Mouse (Mus musculus): Measurements from ENCODE around the gene Ptges3l. TPM values are rescaled to one million over a fixed set of nuclear protein-coding genes. Genes with fewer than 3 reads are reported as not detected.
"Not testable (repeated sequence)": the region's sequence is repeated elsewhere in the genome, so short reads cannot be mapped to it uniquely, and the experiment has no call there.

Gene Ptges3l
- polyA plus RNA-seq, 1 experiment from 2014 or later, result 3.2 TPM

- no peak overlapping the region for H3K4me2 ChIP-seq (replicated peaks)
- no peaks in the 10 kb centered on the region for H3K9me3 ChIP-seq
- no peak for ATAC-seq (ENCODE audit: low FRiP score, low read depth)
- H3K4me3 ChIP-seq, result no peak overlapping the region
- 77% methylated on average over 10 of the region's 10 CpGs for WGBS
- H3K27me3 ChIP-seq (replicated peaks), result no peaks in the 10 kb centered on the region
- peaks cover under 1% of the 10 kb centered on the region for H3K36me3 ChIP-seq
- no peak overlapping the region for H3K9ac ChIP-seq
- no peak overlapping the region for H3K27ac ChIP-seq
- H3K4me1 ChIP-seq, result peaks cover 7% of the 10 kb centered on the region
These were observed 27.1 kb upstream of the Ptges3l start for GRCm38 (mm10) chr11:101452093-101452774.

GRCm38 (mm10) chr11:101451536-101451935 lies 26.4 kb upstream of the Ptges3l start:
- Histone ChIP-seq H3K9ac (no peak overlapping the region), H3K27me3 (replicated peaks) (no peaks in the 10 kb centered on the region), H3K4me1 (peaks cover 7% of the 10 kb centered on the region), H3K4me2 (replicated peaks) (no peak overlapping the region), H3K4me3 (no peak overlapping the region), H3K36me3 (peaks cover under 1% of the 10 kb centered on the region; the same call in 1 of the 2 replicates), H3K9me3 (no peaks in the 10 kb centered on the region), H3K27ac (no peak overlapping the region)
- ATAC-seq (ENCODE audit: low FRiP score, low read depth), result no peak
- 93% methylated on average over 10 of the region's 10 CpGs for WGBS

GRCm38 (mm10) chr11:101450394-101450793 lies 25.3 kb upstream of the Ptges3l start:
- H3K27ac ChIP-seq, result no peak overlapping the region
- peaks cover 7% of the 10 kb centered on the region for H3K4me1 ChIP-seq
- no peak overlapping the region for H3K4me3 ChIP-seq
- peaks cover 8% of the 10 kb centered on the region for H3K36me3 ChIP-seq
- no peaks in the 10 kb centered on the region for H3K9me3 ChIP-seq
- WGBS, result 85% methylated on average over 3 of the region's 3 CpGs
- no peak for ATAC-seq (ENCODE audit: low FRiP score, low read depth)
- no peak overlapping the region for H3K4me2 ChIP-seq (replicated peaks)
- no peak overlapping the region for H3K9ac ChIP-seq
- H3K27me3 ChIP-seq (replicated peaks), result no peaks in the 10 kb centered on the region

- not testable (repeated sequence) for H3K4me3 ChIP-seq; ATAC-seq (ENCODE audit: low FRiP score, low read depth); H3K27ac ChIP-seq; H3K9ac ChIP-seq; H3K27me3 ChIP-seq (replicated peaks); H3K4me2 ChIP-seq (replicated peaks); H3K9me3 ChIP-seq; H3K4me1 ChIP-seq
- H3K36me3 ChIP-seq, result peaks cover 14% of the 10 kb centered on the region
- 93% methylated on average over 4 of the region's 4 CpGs for WGBS
These were observed 24.5 kb upstream of the Ptges3l start for GRCm38 (mm10) chr11:101449596-101449995.

GRCm38 (mm10) chr11:101448899-101449298 lies 23.8 kb upstream of the Ptges3l start:
- WGBS, result 80% methylated on average over 4 of the region's 4 CpGs
- ATAC-seq (ENCODE audit: low FRiP score, low read depth), result no peak
- H3K36me3 ChIP-seq, result peaks cover 21% of the 10 kb centered on the region
- no peak overlapping the region for H3K9ac ChIP-seq
- no peaks in the 10 kb centered on the region for H3K9me3 ChIP-seq
- 0 out of 2 replicates have a peak overlapping the region, but pooled peaks have one; percentile 9 for H3K4me2 ChIP-seq (replicated peaks)
- no peak overlapping the region for H3K4me3 ChIP-seq
- no peak overlapping the region for H3K27ac ChIP-seq
- H3K27me3 ChIP-seq (replicated peaks), result no peaks in the 10 kb centered on the region
- peaks cover 8% of the 10 kb centered on the region for H3K4me1 ChIP-seq

GRCm38 (mm10) chr11:101448274-101448746 lies 23.2 kb upstream of the Ptges3l start, which contains the start of gene Ifi35:
Gene Ifi35 (plus strand): TSS chr11:101448407.
- Histone ChIP-seq H3K4me3 (0 out of 2 replicates have a peak within 1 kb of the TSS, but pooled peaks have one; percentile 5), H3K27me3 (replicated peaks) (no peaks in the 10 kb centered on the region), H3K27ac (no peak within 1 kb of the TSS), H3K9ac (no peak within 1 kb of the TSS), H3K9me3 (no peaks in the 10 kb centered on the region), H3K4me2 (replicated peaks) (peak within 1 kb of the TSS; percentile 30), H3K36me3 (peaks cover 26% of the 10 kb centered on the region), H3K4me1 (peaks cover 14% of the 10 kb centered on the region)
- ATAC-seq (ENCODE audit: low FRiP score, low read depth), result no peak
- WGBS, result 34% methylated on average over 10 of the region's 10 CpGs

GRCm38 (mm10) chr11:101447786-101448185 lies 22.7 kb upstream of the Ptges3l start:
- no peak for ATAC-seq (ENCODE audit: low FRiP score, low read depth)
- Histone ChIP-seq H3K4me2 (replicated peaks) (no peak overlapping the region), H3K27me3 (replicated peaks) (no peaks in the 10 kb centered on the region), H3K4me3 (no peak overlapping the region), H3K9me3 (no peaks in the 10 kb centered on the region), H3K36me3 (peaks cover 26% of the 10 kb centered on the region), H3K4me1 (peaks cover 17% of the 10 kb centered on the region), H3K27ac (no peak overlapping the region), H3K9ac (no peak overlapping the region)
- WGBS, result 94% methylated on average over 5 of the region's 5 CpGs

GRCm38 (mm10) chr11:101446860-101447259 lies 21.7 kb upstream of the Ptges3l start:
- not testable (repeated sequence) for H3K27me3 ChIP-seq (replicated peaks); H3K4me2 ChIP-seq (replicated peaks); ATAC-seq (ENCODE audit: low FRiP score, low read depth); H3K4me3 ChIP-seq; H3K9ac ChIP-seq; H3K9me3 ChIP-seq; H3K27ac ChIP-seq
- peaks cover 26% of the 10 kb centered on the region for H3K36me3 ChIP-seq
- H3K4me1 ChIP-seq, result peaks cover 17% of the 10 kb centered on the region
- WGBS, result 90% methylated on average over 8 of the region's 8 CpGs

- H3K27me3 ChIP-seq (replicated peaks), result no peaks in the 10 kb centered on the region
- H3K9ac ChIP-seq, result no peak overlapping the region
- no peak for ATAC-seq (ENCODE audit: low FRiP score, low read depth)
- H3K27ac ChIP-seq, result no peak overlapping the region
- WGBS, result 88% methylated on average over 1 of the region's 1 CpGs
- no peak overlapping the region for H3K4me2 ChIP-seq (replicated peaks)
- H3K9me3 ChIP-seq, result no peaks in the 10 kb centered on the region
- H3K4me3 ChIP-seq, result no peak overlapping the region
- H3K4me1 ChIP-seq, result peaks cover 17% of the 10 kb centered on the region
- peaks cover 26% of the 10 kb centered on the region for H3K36me3 ChIP-seq
These were observed 21.2 kb upstream of the Ptges3l start for GRCm38 (mm10) chr11:101446319-101446718.

GRCm38 (mm10) chr11:101442760-101443159 lies 17.6 kb upstream of the Ptges3l start:
- peak overlapping the region; percentile 87 for H3K4me2 ChIP-seq (replicated peaks)
- H3K4me3 ChIP-seq, result peak overlapping the region; percentile 79
- H3K9me3 ChIP-seq, result no peaks in the 10 kb centered on the region
- H3K27ac ChIP-seq, result peak overlapping the region; percentile 89
- H3K9ac ChIP-seq, result peak overlapping the region; percentile 89
- H3K4me1 ChIP-seq, result peaks cover 17% of the 10 kb centered on the region
- H3K27me3 ChIP-seq (replicated peaks), result no peaks in the 10 kb centered on the region
- 2% methylated on average over 14 of the region's 14 CpGs for WGBS
- ATAC-seq (ENCODE audit: low FRiP score, low read depth), result no peak
- peaks cover 26% of the 10 kb centered on the region for H3K36me3 ChIP-seq

- peak within 1 kb of the TSS; percentile 89 for H3K9ac ChIP-seq
- no peaks in the 10 kb centered on the region for H3K27me3 ChIP-seq (replicated peaks)
- H3K27ac ChIP-seq, result peak within 1 kb of the TSS; percentile 89
- ATAC-seq (ENCODE audit: low FRiP score, low read depth), result peak; percentile 100
- H3K4me1 ChIP-seq, result peaks cover 17% of the 10 kb centered on the region
- peaks cover 26% of the 10 kb centered on the region for H3K36me3 ChIP-seq
- under 1% methylated on average over 42 of the region's 42 CpGs for WGBS
- H3K4me3 ChIP-seq, result peak within 1 kb of the TSS; percentile 79
- H3K9me3 ChIP-seq, result no peaks in the 10 kb centered on the region
- peak within 1 kb of the TSS; percentile 87 for H3K4me2 ChIP-seq (replicated peaks)
These were observed 17.1 kb upstream of the Ptges3l start, which contains the start of gene Rpl27 for GRCm38 (mm10) chr11:101442127-101442693. Gene Rpl27 (plus strand): TSS chr11:101442298.

GRCm38 (mm10) chr11:101441450-101442126 lies 16.5 kb upstream of the Ptges3l start:
- H3K9me3 ChIP-seq; H3K27ac ChIP-seq; ATAC-seq (ENCODE audit: low FRiP score, low read depth); H3K27me3 ChIP-seq (replicated peaks): not testable (repeated sequence)
- peak overlapping the region; percentile 50 for H3K4me2 ChIP-seq (replicated peaks)
- 38% methylated on average over 15 of the region's 15 CpGs for WGBS
- H3K36me3 ChIP-seq, result peaks cover 26% of the 10 kb centered on the region
- 0 out of 2 replicates have a peak overlapping the region, but pooled peaks have one; percentile 26 for H3K9ac ChIP-seq
- H3K4me1 ChIP-seq, result peaks cover 17% of the 10 kb centered on the region
- peak overlapping the region; percentile 20; the same call in 1 of the 2 replicates for H3K4me3 ChIP-seq
